Mouse (Mus musculus) thymus, adult 2 months (tissue): ENCODE results near the gene Set.

Experiments used
- CTCF ChIP-seq: fragments of 200-500 bp; IDR thresholded peaks from 2 replicates; pipeline ENCODE4 v1.5.1; 2012; ENCODE audit warnings: mild to moderate bottlenecking, control low read depth, low read length, moderate library complexity, borderline replicate concordance; ENCODE audit not compliant: control insufficient read depth, poor library complexity, insufficient read depth; ENCODE audit errors: extremely low read depth
- POLR2A ChIP-seq: fragments of 200-500 bp; IDR thresholded peaks from 2 replicates; pipeline ENCODE4 v1.6.1; 2012; ENCODE audit warnings: mild to moderate bottlenecking, low read length, control low read depth, moderate library complexity; ENCODE audit not compliant: control insufficient read depth, poor library complexity, insufficient read depth; ENCODE audit errors: extremely low read depth

GRCm38 (mm10) chr2:30075625-30076024 is 18.4 kb downstream of the Set start:
- TF ChIP-seq POLR2A (no peak), CTCF (no peak)
